Mouse (Mus musculus) cortical plate, adult 2 months (tissue): ENCODE data around the gene Hnrnpa3. TPM values are rescaled to one million over a fixed set of nuclear protein-coding genes. Genes with fewer than 3 reads are reported as not detected.
"Not testable (repeated sequence)": the region's sequence is repeated elsewhere in the genome, so short reads cannot be mapped to it uniquely, and the experiment has no call there.

Experiments
- H3K27ac ChIP-seq: fragments of 200-500 bp; 2 replicates; pipeline ENCODE4 v1.5.1; 2012; ENCODE audit warnings: low read length, control low read depth, inconsistent platforms; ENCODE audit not compliant: insufficient read depth
- H3K4me1 ChIP-seq: fragments of 200-500 bp; 2 replicates; pipeline ENCODE4 v1.6.1; 2011; ENCODE audit warnings: low read length; ENCODE audit not compliant: control insufficient read depth, insufficient read depth
- H3K4me3 ChIP-seq: fragments of 200-500 bp; 2 replicates; pipeline ENCODE4 v1.5.1; 2011; ENCODE audit warnings: mild to moderate bottlenecking, low read length, control low read depth; ENCODE audit not compliant: insufficient read depth
- CTCF ChIP-seq: fragments of 200-500 bp; IDR thresholded peaks from 2 replicates; pipeline ENCODE4 v1.5.1; 2011; ENCODE audit warnings: mild to moderate bottlenecking, control low read depth, low read length; ENCODE audit not compliant: insufficient read depth; ENCODE audit errors: extremely low read depth
- POLR2A ChIP-seq: fragments of 200-500 bp; IDR thresholded peaks from 2 replicates; pipeline ENCODE4 v1.6.1; 2011; ENCODE audit warnings: mild to moderate bottlenecking, low read length, control low read depth; ENCODE audit not compliant: insufficient read depth; ENCODE audit errors: extremely low read depth
- polyA plus RNA-seq: library from polyadenylated mRNA; depleted of rRNA; stranded (reverse); fragments of >200 nt; gene quantifications from 2 replicates; pipeline ENCODE4 v1.2.3, GENCODE M21; 2012

The Hnrnpa3 gene
- polyA plus RNA-seq, 1 experiment = 199 TPM

DNA sequence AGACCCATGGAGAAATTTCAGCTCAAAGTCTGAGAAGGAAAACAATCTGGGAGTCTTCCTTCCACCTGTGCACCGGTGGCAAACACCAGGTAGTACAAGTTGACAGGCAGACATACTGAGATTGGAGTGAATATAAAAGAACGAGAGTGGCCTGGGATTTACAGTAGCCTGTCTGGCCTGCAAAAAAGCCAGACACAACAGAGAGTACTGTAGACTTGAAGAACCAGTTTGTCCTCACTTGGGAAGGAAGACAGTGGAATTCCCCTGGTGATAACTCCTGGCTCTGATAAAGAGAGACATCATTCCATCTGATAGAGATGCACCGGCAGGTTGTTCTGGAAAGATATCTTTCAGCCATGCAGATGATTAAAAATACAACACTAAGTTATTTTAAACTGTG, 34.0 kb upstream of the Hnrnpa3 start:
- H3K4me1 ChIP-seq = no peaks in the 10 kb centered on the region
- TF ChIP-seq CTCF (no peak), POLR2A (no peak)

DNA sequence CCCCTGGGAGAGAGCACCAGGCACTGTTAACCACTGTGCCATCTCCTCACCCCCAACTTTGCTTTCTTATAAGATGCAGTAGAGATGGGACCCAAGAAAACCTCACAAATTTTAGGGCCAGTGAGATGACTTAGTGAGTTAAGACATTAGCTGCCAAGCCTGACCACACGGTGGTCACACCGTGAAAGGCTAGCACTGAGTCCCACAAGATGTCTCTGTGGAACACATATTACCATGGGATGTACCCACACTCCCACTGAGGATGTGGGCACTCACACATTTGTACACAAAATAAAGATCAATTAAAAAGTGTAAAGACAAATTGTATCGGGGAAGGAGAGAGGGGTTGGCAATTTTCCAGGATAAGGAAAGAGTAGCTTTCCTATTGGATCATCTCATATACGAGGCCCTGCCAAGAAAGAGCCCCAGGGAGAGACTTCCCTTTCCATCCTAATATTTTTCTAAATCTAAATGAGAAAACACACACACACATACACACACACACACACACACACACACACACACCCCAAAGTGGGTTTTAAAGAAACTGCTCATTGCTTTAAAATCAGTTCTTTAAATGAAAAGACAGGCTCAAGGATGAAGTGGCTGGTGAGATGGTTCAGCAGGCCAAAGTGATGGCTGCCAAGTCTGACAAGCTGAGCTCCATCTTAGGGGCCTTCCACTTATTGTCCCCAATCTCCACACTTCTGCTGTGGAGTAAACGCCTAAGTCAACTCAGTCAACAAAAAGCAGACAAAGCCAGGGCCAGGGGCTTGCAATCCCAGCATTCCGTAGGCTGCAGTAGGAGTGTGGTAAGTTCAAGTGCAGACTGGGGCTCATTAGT, 32.2 kb upstream of the Hnrnpa3 start:
- TF ChIP-seq CTCF (no peak), POLR2A (no peak)
- no peaks in the 10 kb centered on the region for H3K4me1 ChIP-seq
- no peak overlapping the region for H3K27ac ChIP-seq
- no peak overlapping the region for H3K4me3 ChIP-seq

More for the DNA sequence above, 34.0 kb upstream of the Hnrnpa3 start:
- Histone ChIP-seq H3K27ac (no peak overlapping the region), H3K4me3 (no peak overlapping the region)

DNA sequence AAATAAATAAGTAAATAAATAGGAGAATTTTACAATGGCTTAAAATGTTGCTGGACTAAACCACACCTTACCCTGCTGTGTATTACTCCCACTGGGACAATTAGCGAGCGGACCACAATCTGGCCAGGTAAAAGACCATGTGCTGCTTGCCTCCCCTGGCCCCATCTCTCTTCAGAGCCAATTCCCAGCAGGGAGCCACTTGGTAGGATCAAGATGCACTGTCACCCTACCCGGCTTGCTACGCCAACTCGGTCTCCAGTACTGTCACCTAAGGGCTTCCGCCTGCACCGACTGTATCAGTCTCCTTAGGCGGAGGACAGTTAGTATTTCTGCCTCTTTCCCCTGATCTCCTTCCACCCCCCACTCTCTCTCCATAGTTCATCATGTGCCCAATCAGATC, 30.6 kb upstream of the Hnrnpa3 start:
- H3K27ac ChIP-seq = no peak overlapping the region
- TF ChIP-seq POLR2A (no peak), CTCF (no peak)
- no peak overlapping the region for H3K4me3 ChIP-seq
- no peaks in the 10 kb centered on the region for H3K4me1 ChIP-seq

DNA sequence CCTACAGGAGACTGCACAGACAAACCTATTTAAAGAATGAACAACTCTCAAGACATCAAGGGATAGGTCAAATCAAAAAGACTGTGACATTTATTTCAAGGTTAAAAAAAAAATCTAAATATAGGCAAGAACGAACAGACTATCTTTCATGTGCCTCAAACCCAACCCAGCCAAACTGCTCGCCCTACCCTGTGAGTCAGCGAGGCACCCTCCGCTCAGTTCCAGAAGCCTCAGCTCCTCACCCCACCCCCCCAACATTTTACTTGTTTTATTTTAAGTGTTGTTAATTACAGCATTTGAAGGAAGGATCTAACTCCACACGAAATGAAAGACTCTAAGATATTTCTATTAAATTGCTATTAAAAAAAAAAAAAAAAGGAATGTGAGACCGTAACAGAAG, 27.6 kb upstream of the Hnrnpa3 start:
- H3K27ac ChIP-seq = no peak overlapping the region
- no peaks in the 10 kb centered on the region for H3K4me1 ChIP-seq
- no peak overlapping the region for H3K4me3 ChIP-seq
- no peak for TF ChIP-seq CTCF
- TF ChIP-seq POLR2A = no peak

DNA sequence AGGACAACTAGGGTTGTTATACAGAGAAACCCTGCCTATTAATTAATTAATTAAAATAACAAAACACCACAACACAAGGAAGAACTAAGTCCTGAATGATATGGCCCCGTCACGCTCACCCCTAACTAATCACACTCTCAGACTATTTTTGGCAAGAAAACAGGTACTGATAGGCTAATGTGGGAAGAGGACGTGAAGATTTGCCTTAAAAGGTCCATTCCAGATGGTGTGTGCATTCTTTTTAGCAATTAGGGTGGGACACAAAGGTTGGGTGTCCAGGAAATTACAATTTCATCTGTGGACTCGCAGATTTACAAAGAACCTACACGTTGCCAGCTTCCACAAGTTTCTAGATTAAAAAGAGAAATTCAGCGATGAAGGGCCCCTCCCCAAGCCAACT, 27.0 kb upstream of the Hnrnpa3 start:
- Histone ChIP-seq H3K27ac (no peak overlapping the region), H3K4me3 (no peak overlapping the region), H3K4me1 (no peaks in the 10 kb centered on the region)
- no peak for TF ChIP-seq POLR2A
- no peak for TF ChIP-seq CTCF

DNA sequence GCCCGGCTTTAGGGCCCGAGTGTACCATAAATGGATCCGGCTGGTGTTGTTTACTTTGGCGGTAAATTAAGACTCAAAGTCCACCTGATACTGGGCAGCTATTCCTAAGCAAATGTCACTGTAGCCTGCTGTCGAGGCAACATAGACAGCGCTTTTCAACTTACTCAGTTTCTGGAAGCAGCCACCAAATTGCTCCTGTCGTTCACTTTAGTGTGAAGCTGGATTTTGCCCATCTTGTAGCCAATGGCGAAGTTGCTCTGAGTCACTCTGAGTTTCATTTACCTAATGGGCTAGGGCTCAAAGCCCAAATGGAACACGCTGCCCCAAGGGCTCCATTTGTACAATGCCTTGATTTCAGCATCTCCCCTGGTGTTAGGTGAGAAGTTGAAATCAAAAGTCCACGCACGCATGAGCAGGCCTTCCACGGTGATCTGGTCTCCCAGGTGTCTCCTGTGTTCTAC, 26.3 kb upstream of the Hnrnpa3 start:
- Histone ChIP-seq H3K4me3 (no peak overlapping the region), H3K4me1 (no peaks in the 10 kb centered on the region), H3K27ac (no peak overlapping the region)
- TF ChIP-seq CTCF = no peak
- TF ChIP-seq POLR2A = no peak

DNA sequence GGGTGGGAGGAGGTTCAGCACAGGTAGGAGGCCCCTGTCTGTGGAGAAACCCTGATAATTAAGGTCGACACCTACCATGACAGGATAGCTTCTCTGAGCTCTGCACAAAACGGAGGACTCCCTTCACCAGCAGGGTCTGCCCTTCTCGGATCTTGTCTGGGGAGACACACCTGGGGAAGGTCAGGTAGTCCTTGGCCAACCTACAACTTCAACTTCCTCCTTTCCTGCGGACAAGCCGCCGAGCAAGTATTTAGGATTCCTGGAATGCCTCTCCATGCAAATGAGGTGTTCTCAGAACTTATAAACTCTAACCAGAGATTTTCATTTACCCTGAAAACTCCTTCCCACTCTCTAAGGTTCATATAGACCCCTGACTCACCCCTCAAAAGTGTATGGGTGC, 25.7 kb upstream of the Hnrnpa3 start:
- H3K4me1 ChIP-seq = no peaks in the 10 kb centered on the region
- TF ChIP-seq CTCF = no peak
- no peak for TF ChIP-seq POLR2A
- H3K4me3 ChIP-seq = no peak overlapping the region
- H3K27ac ChIP-seq = no peak overlapping the region

DNA sequence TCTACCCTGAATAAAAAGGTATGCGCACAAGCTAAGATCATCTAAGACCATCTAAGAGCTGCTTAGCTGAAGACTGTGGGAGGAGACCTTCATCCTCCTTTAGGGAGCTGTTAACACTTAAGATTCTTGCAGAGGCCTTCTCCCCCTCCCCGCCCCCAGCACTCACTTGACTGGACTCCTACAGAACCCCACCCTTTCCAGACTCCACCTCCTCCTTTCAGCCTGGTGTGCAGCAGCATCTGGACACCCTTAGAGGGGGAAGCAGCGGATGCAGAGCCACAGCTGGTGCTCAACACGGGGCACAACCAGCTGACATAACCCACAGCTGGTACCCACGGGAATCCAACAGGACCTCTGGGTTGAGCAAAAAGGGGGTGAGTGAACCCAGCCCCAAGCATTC, 25.3 kb upstream of the Hnrnpa3 start:
- no peak overlapping the region for H3K4me3 ChIP-seq
- H3K4me1 ChIP-seq = no peaks in the 10 kb centered on the region
- no peak overlapping the region for H3K27ac ChIP-seq
- TF ChIP-seq CTCF = no peak
- no peak for TF ChIP-seq POLR2A

DNA sequence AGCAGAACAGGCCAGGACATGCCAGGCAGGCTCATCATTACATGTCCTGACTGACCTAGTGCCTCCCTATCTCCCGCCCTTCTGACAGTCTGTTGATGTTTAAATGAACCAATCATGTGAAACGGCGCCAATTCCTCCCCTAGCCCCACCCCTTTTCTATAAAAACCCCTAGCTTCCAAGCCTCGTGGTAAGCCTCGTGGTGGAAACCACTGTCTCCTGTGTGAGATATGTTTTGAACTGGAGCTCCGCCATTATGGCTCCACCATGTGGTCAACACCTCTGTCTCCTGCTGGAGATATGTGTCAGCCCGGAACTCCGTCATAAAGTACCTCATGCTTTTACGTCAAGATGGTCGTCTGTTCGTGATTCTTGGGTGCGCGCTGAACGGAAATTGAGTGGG, 24.6 kb upstream of the Hnrnpa3 start:
- not testable (repeated sequence) for H3K27ac ChIP-seq

DNA sequence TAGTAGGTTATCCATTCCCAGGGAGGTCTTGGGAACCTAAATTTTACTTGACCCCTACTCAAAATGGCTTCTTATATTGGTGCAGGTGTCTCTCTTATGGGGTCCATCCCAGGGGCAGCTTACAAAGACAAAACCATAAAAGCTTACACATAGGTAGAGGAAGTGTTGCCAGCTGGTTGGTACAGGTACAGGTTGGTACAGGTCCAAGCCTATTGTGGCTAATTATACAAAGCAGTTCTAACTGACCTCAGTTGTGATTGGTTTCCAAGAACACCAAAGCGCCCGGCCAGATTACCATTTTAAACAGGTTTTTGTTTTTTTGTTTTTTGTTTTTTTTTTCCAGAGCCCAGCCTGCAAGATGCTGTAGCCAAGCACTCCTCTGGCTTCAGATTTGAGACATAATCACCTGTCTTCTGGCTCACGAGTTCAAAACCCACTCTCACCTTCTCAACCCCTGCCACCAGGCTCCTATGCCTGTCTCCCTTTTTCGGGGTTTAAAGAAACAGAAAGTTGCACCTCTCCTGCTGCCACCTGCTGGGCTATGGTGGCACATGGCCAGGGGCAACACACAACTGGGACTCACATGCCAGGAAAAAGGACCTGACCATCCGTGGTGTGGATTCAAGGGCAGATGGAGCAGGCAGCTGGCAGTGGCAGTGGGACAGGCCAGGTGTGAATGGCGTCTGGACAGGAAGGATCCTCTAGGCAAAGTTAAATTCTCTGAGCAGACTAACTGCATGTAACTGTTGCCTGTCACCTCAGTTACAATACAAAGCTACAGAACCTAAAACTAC, 22.6 kb upstream of the Hnrnpa3 start:
- Histone ChIP-seq H3K27ac (no peak overlapping the region), H3K4me3 (no peak overlapping the region), H3K4me1 (no peaks in the 10 kb centered on the region)
- TF ChIP-seq CTCF (no peak), POLR2A (no peak)

More for the DNA sequence above, 24.6 kb upstream of the Hnrnpa3 start:
- H3K4me3 ChIP-seq, H3K4me1 ChIP-seq: not testable (repeated sequence)

DNA sequence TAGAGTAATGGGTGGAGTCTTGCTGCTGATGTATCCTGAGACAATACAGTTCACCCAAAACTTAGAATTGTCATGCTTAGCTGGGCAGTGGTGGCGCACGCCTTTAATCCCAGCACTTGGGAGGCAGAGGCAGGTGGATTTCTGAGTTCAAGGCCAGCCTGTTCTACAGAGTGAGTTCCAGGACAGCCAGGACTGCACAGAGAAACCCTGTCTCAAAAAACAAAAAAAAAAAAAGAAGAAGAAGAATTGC, 22.1 kb upstream of the Hnrnpa3 start:
- not testable (repeated sequence) for H3K4me1 ChIP-seq, H3K4me3 ChIP-seq, H3K27ac ChIP-seq
